Mouse (Mus musculus): ENCODE data around the gene Rbl1.

GRCm38 (mm10) chr2:157144132-157144531 lies 60.2 kb downstream of the Rbl1 start:
- no peak for TF ChIP-seq POLR2A (IDR thresholded peaks at IDR 0.05; ENCODE audit: low read depth, low read length)
- TF ChIP-seq CTCF (conservative IDR thresholded peaks at IDR 0.05; ENCODE audit: insufficient read depth, insufficient read length, low read depth, low read length), result no peak

Measured in kidney, adult 2 months (tissue).